Comparison of ENCODE assay signal across 9 mouse cellular contexts in genomic region chr7:114874032-114874441, GRCm38 (mm10).
DNase-seq lines count a peak whose midpoint lies in the region; ATAC-seq and TF ChIP-seq lines count a peak whose summit lies in the region.
"Had no signal": no experiment of that assay in that cellular context is flagged by ENCODE, and none has a peak within 500 bp of the region (broad histone marks: within the 10 kb centered on the region; RNA-seq: fewer than 3 reads in every experiment).

No protein-coding gene starts in this region.

- no peak overlapping the region for H3K4me3 ChIP-seq in hindbrain, embryonic 13.5 days
- no peak overlapping the region for H3K4me3 ChIP-seq in hindbrain, embryonic 12.5 days
- no peak overlapping the region for H3K4me3 ChIP-seq in ES-E14 (ENCODE audit: insufficient read depth in 1 of 2, low read depth in 1 of 2, low read length in 2 of 2, poor library complexity in 1 of 2, severe bottlenecking in 1 of 2)
- no peak overlapping the region for H3K4me3 ChIP-seq in heart, postnatal 0 days (ENCODE audit: low read depth, low read length)
- H3K4me3 ChIP-seq: limb, embryonic 12.5 days had no signal

- H3K4me1 ChIP-seq in hindbrain, embryonic 13.5 days (replicated peaks): peaks cover 20% of the 10 kb centered on the region
- H3K4me1 ChIP-seq in hindbrain, embryonic 12.5 days: peaks cover 12% of the 10 kb centered on the region
- no peaks in the 10 kb centered on the region for H3K4me1 ChIP-seq in ES-E14 (ENCODE audit: control insufficient read depth in 2 of 2, insufficient read depth in 2 of 2, low read length in 2 of 2, poor library complexity in 1 of 2)
- H3K4me1 ChIP-seq in heart, postnatal 0 days (ENCODE audit: control insufficient read depth, insufficient read depth): no peaks in the 10 kb centered on the region
- H3K4me1 ChIP-seq: limb, embryonic 12.5 days had no signal

- no peak overlapping the region for H3K4me2 ChIP-seq in hindbrain, embryonic 13.5 days
- H3K4me2 ChIP-seq in hindbrain, embryonic 12.5 days (replicated peaks): no peak overlapping the region
- 0 out of 2 replicates have a peak overlapping the region, but pooled peaks have one; percentile 5 for H3K4me2 ChIP-seq in heart, postnatal 0 days (ENCODE audit: low read depth, low read length)
- H3K4me2 ChIP-seq: limb, embryonic 12.5 days had no signal

- intact Hi-C loops in left cerebral cortex, postnatal 14 days (cut with DNase I): loop anchor here (5.0 kb wide), 1 partner anchor 1168 kb away; no protein-coding TSS in a partner anchor

- H3K9me3 ChIP-seq in hindbrain, embryonic 13.5 days: no peaks in the 10 kb centered on the region
- no peaks in the 10 kb centered on the region for H3K9me3 ChIP-seq in hindbrain, embryonic 12.5 days (replicated peaks)
- H3K9me3 ChIP-seq in ES-E14 (ENCODE audit: control insufficient read depth, insufficient read depth, low read depth, low read length): no peaks in the 10 kb centered on the region
- H3K9me3 ChIP-seq in heart, postnatal 0 days (replicated peaks; ENCODE audit: control insufficient read depth, low read length): no peaks in the 10 kb centered on the region
- H3K9me3 ChIP-seq: limb, embryonic 12.5 days had no signal

- in situ Hi-C loops in ES-E14 (cut with MboI; ENCODE audit: low sequenced_read_pairs in 2 of 2, unreplicated experiment in 2 of 2): no loop called here

- no peaks in the 10 kb centered on the region for H3K36me3 ChIP-seq in hindbrain, embryonic 13.5 days
- H3K36me3 ChIP-seq in hindbrain, embryonic 12.5 days: no peaks in the 10 kb centered on the region
- no peaks in the 10 kb centered on the region for H3K36me3 ChIP-seq in ES-E14 (ENCODE audit: control insufficient read depth, insufficient read depth, low read length, poor library complexity, severe bottlenecking)
- no peaks in the 10 kb centered on the region for H3K36me3 ChIP-seq in heart, postnatal 0 days (replicated peaks; ENCODE audit: control insufficient read depth, insufficient read depth, low read length)
- H3K36me3 ChIP-seq: limb, embryonic 12.5 days had no signal

- H3K27me3 ChIP-seq in hindbrain, embryonic 13.5 days: no peaks in the 10 kb centered on the region
- H3K27me3 ChIP-seq in hindbrain, embryonic 12.5 days: 0 out of 2 replicates have a peak, but pooled peaks cover 2% of the 10 kb centered on the region
- no peaks in the 10 kb centered on the region for H3K27me3 ChIP-seq in heart, postnatal 0 days (ENCODE audit: control insufficient read depth, insufficient read depth, low read length)
- H3K27me3 ChIP-seq: limb, embryonic 12.5 days had no signal

- ATAC-seq in hindbrain, embryonic 13.5 days (ENCODE audit: low FRiP score): peak; percentile 43; the same call in 1 of the 2 replicates
- no peak for ATAC-seq in hindbrain, embryonic 12.5 days (ENCODE audit: low FRiP score)
- ATAC-seq in heart, postnatal 0 days (ENCODE audit: insufficient read depth, low read depth): no peak

- H3K9ac ChIP-seq in hindbrain, embryonic 13.5 days: no peak overlapping the region
- H3K9ac ChIP-seq in hindbrain, embryonic 12.5 days: no peak overlapping the region
- H3K9ac ChIP-seq in ES-E14 (ENCODE audit: insufficient read depth, low read depth, low read length, poor library complexity, severe bottlenecking): no peak overlapping the region
- no peak overlapping the region for H3K9ac ChIP-seq in heart, postnatal 0 days (replicated peaks; ENCODE audit: low read depth, low read length)
- H3K9ac ChIP-seq: limb, embryonic 12.5 days had no signal

- no peak overlapping the region for H3K27ac ChIP-seq in hindbrain, embryonic 13.5 days
- no peak overlapping the region for H3K27ac ChIP-seq in hindbrain, embryonic 12.5 days
- H3K27ac ChIP-seq in ES-E14 (ENCODE audit: insufficient read depth, low read depth, low read length, poor library complexity, severe bottlenecking): no peak overlapping the region
- H3K27ac ChIP-seq in heart, postnatal 0 days (ENCODE audit: low read depth): no peak overlapping the region
- H3K27ac ChIP-seq: limb, embryonic 12.5 days had no signal

- 29% methylated on average over 6 of the region's 6 CpGs for WGBS in hindbrain, embryonic 13.5 days
- WGBS in hindbrain, embryonic 12.5 days: 29% methylated on average over 6 of the region's 6 CpGs
- 18% methylated on average over 6 of the region's 6 CpGs for WGBS in heart, postnatal 0 days

- no peak for DNase-seq in ES-E14 (ENCODE audit: low read depth, low spot score)
- DNase-seq in cerebellum, postnatal 14 days: peak; percentile 75 to 81
- DNase-seq in heart, postnatal 0 days (ENCODE audit: low spot score): peak; percentile 21
- peak; percentile 72 to 78 for DNase-seq in left cerebral cortex, postnatal 14 days (ENCODE audit: low spot score in 2 of 2)
- peak; percentile 66 for DNase-seq in right cerebral cortex, postnatal 4 days
- no peak for DNase-seq in natural killer cell, adult 2 months (ENCODE audit: low spot score in 2 of 2)

- no peak for TF ChIP-seq EP300 in heart, postnatal 0 days (IDR thresholded peaks at IDR 0.05; ENCODE audit: low read depth)

- peak; percentile 22; the same call in 1 of the 2 replicates for TF ChIP-seq CTCF in heart, postnatal 0 days (IDR thresholded peaks at IDR 0.05; ENCODE audit: low read depth)

TF ChIP-seq in ES-E14, 5 proteins besides CTCF, POLR2A, EP300 and RAD21:
- TF ChIP-seq HCFC1 (IDR thresholded peaks at IDR 0.05; ENCODE audit: borderline replicate concordance, insufficient read depth, low read length) (no peak), MAFK (IDR thresholded peaks at IDR 0.05; ENCODE audit: insufficient read depth, low read depth, low read length) (no peak), ZNF384 (IDR thresholded peaks at IDR 0.05; ENCODE audit: low read depth, low read length) (peak; percentile 90)

Comparison
In these comparisons a context has a peak if more than half of its experiments do, and no peak if none do; other contexts are left out.
1. DNase-seq: peak in cerebellum, postnatal 14 days (2 of 2), heart, postnatal 0 days (single experiment), left cerebral cortex, postnatal 14 days (2 of 2) and right cerebral cortex, postnatal 4 days (single experiment); none in ES-E14 (single experiment) and natural killer cell, adult 2 months (0 of 2).